Mouse (Mus musculus) kidney, adult 2 months (tissue): Measurements from ENCODE around the gene Acot3. TPM values are rescaled to one million over a fixed set of nuclear protein-coding genes. Genes with fewer than 3 reads are reported as not detected.
A peak's percentile ranks its signal among the peaks of the same experiment; 100 is the strongest.
"Not testable (repeated sequence)": the region's sequence is repeated elsewhere in the genome, so short reads cannot be mapped to it uniquely, and the experiment has no call there.

ENCODE experiments used
- DNase-seq: peaks from one replicate; pipeline ENCODE4 v3.0.0; 2021
- H3K27ac ChIP-seq: fragments of 200-500 bp; 2 replicates; pipeline ENCODE4 v1.5.1; 2012; ENCODE audit warnings: low read depth, low read length, control low read depth, inconsistent platforms; ENCODE audit not compliant: insufficient read depth
- H3K27me3 ChIP-seq: fragments of 200-500 bp; replicated peaks from 2 replicates; pipeline ENCODE4 v1.6.1; 2012; ENCODE audit warnings: mild to moderate bottlenecking, moderate library complexity, low read length, inconsistent platforms; ENCODE audit not compliant: control insufficient read depth, insufficient read depth
- H3K36me3 ChIP-seq: fragments of 200-500 bp; 2 replicates; pipeline ENCODE4 v1.6.1; 2012; ENCODE audit warnings: mild to moderate bottlenecking, moderate library complexity, low read length, inconsistent platforms; ENCODE audit not compliant: control insufficient read depth, insufficient read depth
- H3K4me1 ChIP-seq: fragments of 200-500 bp; 2 replicates; pipeline ENCODE4 v1.6.1; 2011; ENCODE audit warnings: low read length; ENCODE audit not compliant: control insufficient read depth, insufficient read depth
- H3K4me3 ChIP-seq: fragments of 200-500 bp; 2 replicates; pipeline ENCODE4 v1.5.1; 2011; ENCODE audit warnings: mild to moderate bottlenecking, low read depth, low read length, control low read depth; ENCODE audit not compliant: insufficient read depth
- CTCF ChIP-seq: fragments of 200-500 bp; conservative IDR thresholded peaks from 2 replicates; pipeline ENCODE4 v1.5.1; 2011; ENCODE audit warnings: low read depth, mild to moderate bottlenecking, control low read depth, low read length, moderate library complexity, mixed read lengths; ENCODE audit not compliant: insufficient read depth, insufficient read length
- POLR2A ChIP-seq: fragments of 200-500 bp; IDR thresholded peaks from one replicate; pipeline ENCODE4 v1.6.1; 2011; ENCODE audit warnings: low read depth, low read length, control low read depth
- WGBS: fragments of 180-500 bp; shearing (Covaris S2); methylation state at CpG from one replicate; pipeline ENCODE4 v1.1.7; 2018; 5-methylcytosine and 5-hydroxymethylcytosine counted together
- polyA plus RNA-seq: library from polyadenylated mRNA; depleted of rRNA; stranded (reverse); fragments of >200 nt; gene quantifications from 2 replicates; pipeline ENCODE4 v1.2.3, GENCODE M21; 2012

The Acot3 gene
- polyA plus RNA-seq, 1 experiment, result 30.7 TPM

GRCm38 (mm10) chr12:84013130-84013529, 38.8 kb upstream of the Acot3 start:
- Histone ChIP-seq H3K4me3 (no peak overlapping the region), H3K27me3 (no peaks in the 10 kb centered on the region), H3K27ac (no peak overlapping the region), H3K4me1 (peaks cover 11% of the 10 kb centered on the region; the same call in 1 of the 2 replicates), H3K36me3 (no peaks in the 10 kb centered on the region)
- DNase-seq, result no peak
- whole genome bisulfite sequencing, result 75% methylated on average over 6 of the region's 6 CpGs
- TF ChIP-seq CTCF, result no peak
- no peak for TF ChIP-seq POLR2A

GRCm38 (mm10) chr12:84013701-84014100, 38.2 kb upstream of the Acot3 start:
- Histone ChIP-seq H3K27ac (no peak overlapping the region), H3K4me1 (peaks cover 8% of the 10 kb centered on the region; the same call in 1 of the 2 replicates), H3K27me3 (no peaks in the 10 kb centered on the region), H3K4me3 (no peak overlapping the region), H3K36me3 (no peaks in the 10 kb centered on the region)
- WGBS, result 86% methylated on average over 7 of the region's 7 CpGs
- TF ChIP-seq CTCF, result no peak
- TF ChIP-seq POLR2A, result no peak
- no peak for DNase-seq

GRCm38 (mm10) chr12:84020528-84020927, 31.4 kb upstream of the Acot3 start:
- H3K27me3 ChIP-seq, H3K4me1 ChIP-seq, H3K4me3 ChIP-seq, H3K36me3 ChIP-seq, H3K27ac ChIP-seq: not testable (repeated sequence)
- DNase-seq, result peak; percentile 97
- WGBS, result 20% methylated on average over 7 of the region's 7 CpGs

GRCm38 (mm10) chr12:84022266-84022665, 29.7 kb upstream of the Acot3 start:
- H3K27me3 ChIP-seq, H3K36me3 ChIP-seq, DNase-seq, H3K4me3 ChIP-seq, H3K27ac ChIP-seq, H3K4me1 ChIP-seq: not testable (repeated sequence)
- WGBS, result 76% methylated on average over 4 of the region's 4 CpGs

- Histone ChIP-seq H3K27me3 (no peaks in the 10 kb centered on the region), H3K4me1 (peaks cover 3% of the 10 kb centered on the region), H3K36me3 (no peaks in the 10 kb centered on the region), H3K27ac (no peak overlapping the region), H3K4me3 (no peak overlapping the region)
- peak; percentile 68 for DNase-seq
- no peak for TF ChIP-seq CTCF
- no peak for TF ChIP-seq POLR2A
- 77% methylated on average over 9 of the region's 9 CpGs for WGBS
Measured at GRCm38 (mm10) chr12:84023052-84023745, 28.7 kb upstream of the Acot3 start.

GRCm38 (mm10) chr12:84025888-84026287, 26.1 kb upstream of the Acot3 start:
- DNase-seq, result no peak
- H3K27me3 ChIP-seq, result no peaks in the 10 kb centered on the region
- peaks cover 3% of the 10 kb centered on the region for H3K4me1 ChIP-seq
- H3K4me3 ChIP-seq, result no peak overlapping the region
- 82% methylated on average over 7 of the region's 7 CpGs for WGBS
- TF ChIP-seq POLR2A (no peak), CTCF (no peak)
- no peak overlapping the region for H3K27ac ChIP-seq
- no peaks in the 10 kb centered on the region for H3K36me3 ChIP-seq

GRCm38 (mm10) chr12:84028328-84028727, 23.6 kb upstream of the Acot3 start:
- H3K27me3 ChIP-seq, H3K27ac ChIP-seq, H3K4me3 ChIP-seq, H3K36me3 ChIP-seq, DNase-seq, H3K4me1 ChIP-seq: not testable (repeated sequence)
- WGBS, result 85% methylated on average over 3 of the region's 3 CpGs

GRCm38 (mm10) chr12:84029043-84029442, 22.9 kb upstream of the Acot3 start:
- H3K4me1 ChIP-seq, H3K36me3 ChIP-seq, DNase-seq, H3K27ac ChIP-seq, H3K4me3 ChIP-seq, H3K27me3 ChIP-seq: not testable (repeated sequence)
- 95% methylated on average over 1 of the region's 1 CpGs for WGBS
